Mouse (Mus musculus) hindbrain, embryonic 13.5 days (tissue): Measurements from ENCODE around the gene Gak. TPM values are rescaled to one million over a fixed set of nuclear protein-coding genes. Genes with fewer than 3 reads are reported as not detected.

Experiments used
- ATAC-seq: fragments of 200-750 bp; cut with Nextera tagmentation; 2 replicates; pipeline ENCODE4 v1.8.0; 2017; ENCODE audit warnings: moderate TSS enrichment; ENCODE audit not compliant: low FRiP score
- H3K27ac ChIP-seq: fragments of 300-500 bp; sonication (generic); 2 replicates; pipeline ENCODE4 v1.5.1; 2015; ENCODE audit warnings: inconsistent platforms, mild to moderate bottlenecking, moderate library complexity
- H3K27me3 ChIP-seq: fragments of 300-500 bp; sonication (generic); 2 replicates; pipeline ENCODE4 v1.6.1; 2015; ENCODE audit warnings: mild to moderate bottlenecking, inconsistent platforms
- H3K36me3 ChIP-seq: fragments of 300-500 bp; sonication (generic); 2 replicates; pipeline ENCODE4 v1.6.1; 2015; ENCODE audit warnings: mild to moderate bottlenecking, inconsistent platforms
- H3K4me1 ChIP-seq: fragments of 300-500 bp; sonication (generic); replicated peaks from 2 replicates; pipeline ENCODE4 v1.6.1; 2015; ENCODE audit warnings: inconsistent platforms
- H3K4me2 ChIP-seq: fragments of 300-500 bp; sonication (generic); 2 replicates; pipeline ENCODE4 v1.6.1; 2015; ENCODE audit warnings: inconsistent platforms, mild to moderate bottlenecking, moderate library complexity
- H3K4me3 ChIP-seq: fragments of 300-500 bp; sonication (generic); 2 replicates; pipeline ENCODE4 v1.5.1; 2015; ENCODE audit warnings: mild to moderate bottlenecking, inconsistent platforms
- H3K9ac ChIP-seq: fragments of 300-500 bp; sonication (generic); 2 replicates; pipeline ENCODE4 v1.6.1; 2015; ENCODE audit warnings: mild to moderate bottlenecking, inconsistent platforms
- H3K9me3 ChIP-seq: fragments of 300-500 bp; sonication (generic); 2 replicates; pipeline ENCODE4 v1.6.1; 2016; ENCODE audit warnings: inconsistent platforms
- WGBS: fragments of 180-500 bp; shearing (Covaris S2); methylation state at CpG from one replicate; pipeline ENCODE4 v1.1.7; 2015; 5-methylcytosine and 5-hydroxymethylcytosine counted together
- polyA plus RNA-seq: library from polyadenylated mRNA; unstranded; fragments of >200 nt; fragmentation: Nextera tagmentation; extraction: Ambion mirVana; gene quantifications from 2 replicates; pipeline ENCODE4 v1.2.1, GENCODE M21; 2015

Gene Gak
- polyA plus RNA-seq, 1 experiment from 2014 or later: 49.1 TPM

DNA sequence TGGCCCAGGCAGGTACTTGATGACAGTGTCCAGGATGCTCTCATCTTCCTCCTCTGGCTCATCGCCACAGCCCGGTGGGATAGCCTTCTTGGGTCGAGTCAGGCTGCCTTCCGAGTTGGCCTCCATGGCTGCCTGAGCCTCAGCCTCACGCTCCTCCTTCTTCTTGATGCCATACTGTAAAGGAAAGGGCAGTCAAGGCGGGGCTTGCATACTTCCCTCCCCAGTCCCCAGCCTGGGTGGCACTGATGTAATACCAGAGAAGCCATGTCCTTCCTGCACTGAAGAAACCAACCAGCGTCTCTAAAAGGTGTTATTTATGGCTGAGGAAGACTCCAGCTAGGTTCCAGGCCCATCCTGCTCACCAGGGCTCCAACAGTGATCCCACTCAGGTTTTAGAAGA lies 109.4 kb downstream of the Gak start:
- H3K9ac ChIP-seq: no peak overlapping the region
- no peak overlapping the region for H3K27ac ChIP-seq
- 81% methylated on average over 7 of the region's 7 CpGs for WGBS
- H3K27me3 ChIP-seq: no peaks in the 10 kb centered on the region
- H3K4me1 ChIP-seq: no peaks in the 10 kb centered on the region
- no peak overlapping the region for H3K4me3 ChIP-seq
- H3K4me2 ChIP-seq: no peak overlapping the region
- H3K9me3 ChIP-seq: no peaks in the 10 kb centered on the region
- ATAC-seq: no peak
- peaks cover 46% of the 10 kb centered on the region for H3K36me3 ChIP-seq

Other genes with a start within 250 kb of the Gak start
- 0.16 and 0.22 TPM in 2 replicates for gene Pde6b, start 241.4 kb downstream of the Gak start, polyA plus RNA-seq
- gene Atp5k, start 195.3 kb downstream of the Gak start, polyA plus RNA-seq: 461 and 472 TPM in 2 replicates
- 0.17 and 0.19 TPM in 2 replicates for gene Mfsd7a, start 180.9 kb downstream of the Gak start, polyA plus RNA-seq
- 26.6 and 27.8 TPM in 2 replicates for gene Pcgf3, start 168.5 kb downstream of the Gak start, polyA plus RNA-seq
- gene Cplx1, start 79.7 kb downstream of the Gak start, polyA plus RNA-seq: 82.5 and 85.1 TPM in 2 replicates
- gene Tmem175, start within 50 bp of the Gak start, polyA plus RNA-seq: 23.9 and 26.4 TPM in 2 replicates
- gene Idua, start 30.6 kb upstream of the Gak start, polyA plus RNA-seq: 9.8 and 12.3 TPM in 2 replicates
- 23.8 and 27.2 TPM in 2 replicates for gene Dgkq, start 39.9 kb upstream of the Gak start, polyA plus RNA-seq
- 2.0 and 2.7 TPM in 2 replicates for gene Slc26a1, start 45.8 kb upstream of the Gak start, polyA plus RNA-seq
- gene Fgfrl1, start 62.6 kb upstream of the Gak start, polyA plus RNA-seq: 4.7 and 5.8 TPM in 2 replicates
- not detected in 2 replicates for gene Rnf212, start 145.2 kb upstream of the Gak start, polyA plus RNA-seq
- not detected in 2 replicates for gene Tmed11, start 165.6 kb upstream of the Gak start, polyA plus RNA-seq
- gene Vmn2r8, start 179.1 kb upstream of the Gak start, polyA plus RNA-seq: not detected in 2 replicates
- not detected in 2 replicates for gene Vmn2r9, start 222.8 kb upstream of the Gak start, polyA plus RNA-seq